Mouse (Mus musculus) ES-E14 (cell line): Measurements from ENCODE around the gene Smarcd1. TPM values are rescaled to one million over a fixed set of nuclear protein-coding genes. Genes with fewer than 3 reads are reported as not detected.
A peak's percentile ranks its signal among the peaks of the same experiment; 100 is the strongest.

Experiments used
- DNase-seq: peaks from one replicate; pipeline ENCODE4 v3.0.0-alpha.2; 2013; ENCODE audit warnings: low read depth, low spot score
- H3K27ac ChIP-seq: 2 replicates; pipeline ENCODE4 v1.5.1; 2012; ENCODE audit warnings: low read depth, mild to moderate bottlenecking, low read length, moderate library complexity, mixed read lengths; ENCODE audit not compliant: poor library complexity, insufficient read depth, severe bottlenecking
- H3K36me3 ChIP-seq: 2 replicates; pipeline ENCODE4 v1.6.1; 2012; ENCODE audit warnings: mild to moderate bottlenecking, low read length, moderate library complexity, mixed read lengths; ENCODE audit not compliant: control insufficient read depth, poor library complexity, insufficient read depth, severe bottlenecking
- H3K4me1 ChIP-seq, 2 experiments: fragments of 150-350 bp in 1 of 2; sonication (generic) in 1 of 2; 2 replicates each; pipeline ENCODE4 v1.6.1; 2012; ENCODE audit warnings: low read length in 2 of 2, mild to moderate bottlenecking in 1 of 2, mixed read lengths in 1 of 2; ENCODE audit not compliant: control insufficient read depth in 2 of 2, insufficient read depth in 2 of 2, poor library complexity in 1 of 2
- H3K4me3 ChIP-seq, 2 experiments: fragments of 150-350 bp in 1 of 2; sonication (generic) in 1 of 2; 2 replicates each; pipeline ENCODE4 v1.5.1; 2012; ENCODE audit warnings: low read length in 2 of 2, low read depth in 1 of 2, mild to moderate bottlenecking in 1 of 2, mixed read lengths in 1 of 2; ENCODE audit not compliant: insufficient read depth in 1 of 2, poor library complexity in 1 of 2, severe bottlenecking in 1 of 2
- H3K9ac ChIP-seq: 2 replicates; pipeline ENCODE4 v1.6.1; 2012; ENCODE audit warnings: low read depth, mild to moderate bottlenecking, low read length, mixed read lengths; ENCODE audit not compliant: poor library complexity, insufficient read depth, severe bottlenecking
- H3K9me3 ChIP-seq: fragments of 150-350 bp; sonication (generic); 2 replicates; pipeline ENCODE4 v1.6.1; 2012; ENCODE audit warnings: low read depth, mild to moderate bottlenecking, low read length; ENCODE audit not compliant: control insufficient read depth, insufficient read depth
- CHD2 ChIP-seq: IDR thresholded peaks from 2 replicates; pipeline ENCODE4 v1.6.1; 2014; ENCODE audit warnings: mild to moderate bottlenecking, low read depth, low read length, inconsistent platforms
- HCFC1 ChIP-seq: IDR thresholded peaks from 2 replicates; pipeline ENCODE4 v1.6.1; 2012; ENCODE audit warnings: low read length, inconsistent platforms, borderline replicate concordance; ENCODE audit not compliant: insufficient read depth
- MAFK ChIP-seq: IDR thresholded peaks from 2 replicates; pipeline ENCODE4 v1.6.1; 2014; ENCODE audit warnings: mild to moderate bottlenecking, low read depth, low read length, inconsistent platforms; ENCODE audit not compliant: insufficient read depth
- ZC3H11A ChIP-seq: IDR thresholded peaks from 2 replicates; pipeline ENCODE4 v1.6.1; 2012; ENCODE audit warnings: low read depth, mild to moderate bottlenecking, inconsistent platforms, low read length, borderline replicate concordance
- ZNF384 ChIP-seq: IDR thresholded peaks from 2 replicates; pipeline ENCODE4 v1.6.1; 2012; ENCODE audit warnings: low read depth, low read length, inconsistent platforms
- in situ Hi-C, 2 experiments: fragments of 600-800 bp; cut with MboI; formaldehyde crosslinking; loops; one replicate each; pipeline ENCODE4 v1.15.1; 2025; ENCODE audit warnings: low sequenced_read_pairs in 2 of 2, inconsistent platforms in 1 of 2; ENCODE audit not compliant: unreplicated experiment in 2 of 2
- total RNA-seq: library from RNA; depleted of rRNA; stranded (reverse); fragments of 300-350 nt; gene quantifications from 2 replicates; pipeline ENCODE4 v1.2.3, GENCODE M21; 2012

Smarcd1 gene
- total RNA-seq, 1 experiment = 76.3 TPM

DNA sequence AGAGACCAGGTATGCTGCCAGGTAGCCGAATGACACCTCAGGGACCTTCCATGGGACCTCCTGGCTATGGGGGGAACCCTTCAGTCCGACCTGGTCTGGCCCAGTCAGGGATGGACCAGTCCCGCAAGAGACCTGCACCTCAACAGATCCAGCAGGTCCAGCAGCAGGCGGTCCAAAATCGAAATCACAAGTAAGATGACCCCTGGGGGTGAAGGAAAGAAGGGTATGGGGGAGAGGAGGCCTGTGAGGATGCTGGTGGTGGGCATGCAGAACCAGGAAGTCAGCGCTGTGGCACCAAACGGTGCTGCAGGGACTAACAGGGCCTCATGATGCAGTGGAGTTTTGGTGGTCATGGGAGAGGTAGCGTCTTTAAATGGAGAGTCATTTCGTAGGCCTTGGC is 1.2 kb downstream of the Smarcd1 start:
- Histone ChIP-seq H3K4me3 (peak overlapping the region; percentile 89 to 90), H3K36me3 (peaks cover 16% of the 10 kb centered on the region), H3K4me1 (peaks cover 10 to 22% of the 10 kb centered on the region in 2 experiments; a peak in 3 of 4 replicates), H3K27ac (peak overlapping the region; percentile 89), H3K9ac (peak overlapping the region; percentile 76), H3K9me3 (no peaks in the 10 kb centered on the region)
- in situ Hi-C loops = no loop called here
- no peak for TF ChIP-seq HCFC1
- no peak for TF ChIP-seq CHD2
- no peak for TF ChIP-seq ZC3H11A
- no peak for TF ChIP-seq ZNF384
- TF ChIP-seq MAFK = no peak
- DNase-seq = no peak

GRCm38 (mm10) chr15:99703676-99704040 is 1.7 kb downstream of the Smarcd1 start:
- Histone ChIP-seq H3K9ac (peak overlapping the region; percentile 76; the same call in 1 of the 2 replicates), H3K4me3 (peak overlapping the region; percentile 89 to 90), H3K9me3 (no peaks in the 10 kb centered on the region), H3K27ac (peak overlapping the region; percentile 89; the same call in 1 of the 2 replicates), H3K4me1 (peaks cover 10 to 19% of the 10 kb centered on the region in 2 experiments; a peak in 3 of 4 replicates), H3K36me3 (peaks cover 16% of the 10 kb centered on the region)
- in situ Hi-C loops = no loop called here
- TF ChIP-seq ZC3H11A (no peak), HCFC1 (no peak), MAFK (no peak), ZNF384 (no peak), CHD2 (no peak)
- no peak for DNase-seq

DNA sequence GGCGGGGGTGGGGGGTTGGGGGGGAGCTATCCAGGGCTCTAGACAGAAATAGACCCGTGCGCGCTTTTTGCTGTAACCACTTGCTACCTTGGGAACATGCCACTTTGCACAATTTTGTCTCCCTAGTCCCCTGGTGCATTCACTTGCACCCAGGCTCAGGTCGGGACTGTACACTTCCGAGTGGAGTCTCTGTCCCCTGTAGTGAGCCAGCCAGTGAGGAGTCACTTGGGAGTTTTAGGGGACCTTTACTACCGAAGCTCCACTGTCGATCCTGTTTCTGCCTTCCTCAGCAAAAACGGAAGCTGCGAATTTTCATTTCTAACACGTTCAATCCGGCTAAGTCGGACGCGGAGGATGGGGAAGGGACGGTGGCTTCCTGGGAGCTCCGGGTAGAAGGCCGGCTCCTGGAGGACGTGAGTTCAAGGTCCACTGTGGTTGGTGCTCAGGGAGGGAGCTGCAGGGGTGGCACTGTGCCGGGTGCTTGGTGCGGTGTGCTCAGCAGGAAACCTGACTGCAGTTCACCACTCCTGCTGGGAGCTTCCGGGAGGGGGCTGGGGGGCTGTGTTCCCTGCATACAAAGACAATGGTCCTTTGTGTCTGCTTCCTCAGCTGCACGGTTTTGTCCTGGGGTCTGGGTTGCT is 2.2 kb downstream of the Smarcd1 start:
- no peak for DNase-seq
- Histone ChIP-seq H3K4me1 (peaks cover 8 to 15% of the 10 kb centered on the region in 2 experiments; a peak in 3 of 4 replicates), H3K36me3 (peaks cover 21% of the 10 kb centered on the region), H3K4me3 (peak overlapping the region; percentile 10 to 90), H3K9ac (peak overlapping the region; percentile 22; the same call in 1 of the 2 replicates), H3K9me3 (no peaks in the 10 kb centered on the region), H3K27ac (peak overlapping the region; percentile 89)
- in situ Hi-C loops = no loop called here
- peak; percentile 62; the same call in 1 of the 2 replicates for TF ChIP-seq MAFK
- no peak for TF ChIP-seq HCFC1

DNA sequence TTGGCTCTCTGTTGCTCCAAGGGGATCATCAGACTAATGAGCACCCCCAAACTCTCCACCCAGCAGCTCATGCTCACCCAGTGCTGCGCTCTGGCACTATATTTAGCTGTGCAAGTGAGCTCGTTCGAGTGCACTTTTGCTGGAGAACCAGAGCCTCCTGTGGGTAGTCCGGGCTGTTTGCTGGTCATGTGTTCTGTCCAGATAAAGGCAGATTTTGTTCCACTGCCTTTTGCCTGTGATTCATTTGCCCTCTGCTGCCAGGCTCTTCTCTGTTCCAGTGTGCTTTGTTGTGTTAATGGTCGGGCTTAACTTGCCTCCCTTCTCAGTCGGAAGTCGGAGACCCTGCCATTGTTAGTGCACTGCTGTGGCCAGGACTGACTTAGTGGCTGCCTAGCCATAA is 3.0 kb downstream of the Smarcd1 start:
- DNase-seq = no peak
- H3K27ac ChIP-seq = peak overlapping the region; percentile 89
- H3K4me3 ChIP-seq = peak overlapping the region; percentile 10 to 90; a peak in 3 of 4 replicates
- TF ChIP-seq ZNF384 = no peak
- TF ChIP-seq CHD2 = no peak
- TF ChIP-seq ZC3H11A = no peak
- TF ChIP-seq HCFC1 = no peak
- TF ChIP-seq MAFK = no peak
- no peaks in the 10 kb centered on the region for H3K9me3 ChIP-seq
- peaks cover 25% of the 10 kb centered on the region for H3K36me3 ChIP-seq
- H3K9ac ChIP-seq = peak overlapping the region; percentile 22; the same call in 1 of the 2 replicates
- in situ Hi-C loops = no loop called here
- peaks cover 8 to 13% of the 10 kb centered on the region in 2 experiments; a peak in 3 of 4 replicates for H3K4me1 ChIP-seq

GRCm38 (mm10) chr15:99705440-99706048 is 3.6 kb downstream of the Smarcd1 start, which contains the start of gene Gm17349:
TSS of gene Gm17349 (minus strand) at chr15:99705490.
- TF ChIP-seq CHD2 (no peak), ZNF384 (no peak), ZC3H11A (0 out of 2 replicates have a peak, but pooled peaks have one; percentile 14), MAFK (no peak)
- Histone ChIP-seq H3K4me3 (peak within 1 kb of the TSS; percentile 29 to 90), H3K9me3 (no peaks in the 10 kb centered on the region), H3K27ac (peak within 1 kb of the TSS; percentile 89), H3K9ac (peak within 1 kb of the TSS; percentile 22; the same call in 1 of the 2 replicates), H3K4me1 (peaks cover 7 to 8% of the 10 kb centered on the region in 2 experiments; a peak in 3 of 4 replicates), H3K36me3 (peaks cover 30% of the 10 kb centered on the region)
- no peak for DNase-seq
- in situ Hi-C loops = no loop called here
